Mouse (Mus musculus) liver, embryonic 15.5 days (tissue): ENCODE measurements at regions not wholly inside any gene's neighbourhood (a gene's known extent, or its start where the extent isn't known, plus 50 kb on each side); places are given as distances from the start of the nearest gene placed in this dataset.

Source experiments
- ATAC-seq: fragments of 200-750 bp; cut with Nextera tagmentation; 2 replicates; pipeline ENCODE4 v1.8.0; 2017; ENCODE audit warnings: moderate number of reproducible peaks, mild to moderate bottlenecking, moderate library complexity; ENCODE audit not compliant: insufficient read depth
- H3K27ac ChIP-seq: fragments of 300-500 bp; sonication (generic); replicated peaks from 2 replicates; pipeline ENCODE4 v1.5.1; 2015; ENCODE audit warnings: mild to moderate bottlenecking, inconsistent platforms
- H3K27me3 ChIP-seq: fragments of 300-500 bp; sonication (generic); 2 replicates; pipeline ENCODE4 v1.6.1; 2015; ENCODE audit warnings: mild to moderate bottlenecking, inconsistent platforms
- H3K36me3 ChIP-seq: fragments of 300-500 bp; sonication (generic); replicated peaks from 2 replicates; pipeline ENCODE4 v1.6.1; 2015; ENCODE audit warnings: moderate library complexity, mild to moderate bottlenecking, inconsistent platforms
- H3K4me1 ChIP-seq: fragments of 300-500 bp; sonication (generic); replicated peaks from 2 replicates; pipeline ENCODE4 v1.6.1; 2015; ENCODE audit warnings: inconsistent platforms
- H3K4me2 ChIP-seq: fragments of 300-500 bp; sonication (generic); 2 replicates; pipeline ENCODE4 v1.6.1; 2015; ENCODE audit warnings: moderate library complexity, mild to moderate bottlenecking, inconsistent platforms
- H3K4me3 ChIP-seq: fragments of 300-500 bp; sonication (generic); replicated peaks from 2 replicates; pipeline ENCODE4 v1.5.1; 2015; ENCODE audit warnings: mild to moderate bottlenecking, inconsistent platforms
- H3K9ac ChIP-seq: fragments of 300-500 bp; sonication (generic); 2 replicates; pipeline ENCODE4 v1.6.1; 2015; ENCODE audit warnings: moderate library complexity, mild to moderate bottlenecking, inconsistent platforms
- H3K9me3 ChIP-seq: fragments of 300-500 bp; sonication (generic); replicated peaks from 2 replicates; pipeline ENCODE4 v1.6.1; 2016; ENCODE audit warnings: inconsistent platforms
- WGBS: fragments of 180-500 bp; shearing (Covaris S2); methylation state at CpG from one replicate; pipeline ENCODE4 v1.1.7; 2015; ENCODE audit warnings: mixed read lengths; ENCODE audit not compliant: insufficient replicate concordance; 5-methylcytosine and 5-hydroxymethylcytosine counted together

GRCm38 (mm10) chr7:73618758-73619416 is 77.3 kb upstream of the Chd2 start:
- Histone ChIP-seq H3K4me2 (peak overlapping the region; percentile 92), H3K9ac (peak overlapping the region; percentile 96), H3K9me3 (no peaks in the 10 kb centered on the region), H3K27me3 (no peaks in the 10 kb centered on the region), H3K4me3 (peak overlapping the region; percentile 89), H3K4me1 (peaks cover 28% of the 10 kb centered on the region), H3K27ac (peak overlapping the region; percentile 98), H3K36me3 (no peaks in the 10 kb centered on the region)
- WGBS, result 3% methylated on average over 25 of the region's 25 CpGs
- ATAC-seq, result peak; percentile 71

- ATAC-seq, result peak; percentile 93
- Histone ChIP-seq H3K4me1 (peaks cover 28% of the 10 kb centered on the region), H3K4me3 (peak overlapping the region; percentile 89), H3K27me3 (no peaks in the 10 kb centered on the region), H3K4me2 (peak overlapping the region; percentile 92), H3K9me3 (no peaks in the 10 kb centered on the region), H3K27ac (peak overlapping the region; percentile 98), H3K9ac (peak overlapping the region; percentile 96), H3K36me3 (no peaks in the 10 kb centered on the region)
- under 1% methylated on average over 86 of the region's 86 CpGs for WGBS
These were observed 76.5 kb upstream of the Chd2 start for GRCm38 (mm10) chr7:73617910-73618757.

- Histone ChIP-seq H3K4me2 (peak overlapping the region; percentile 92), H3K27ac (peak overlapping the region; percentile 98), H3K9ac (peak overlapping the region; percentile 96), H3K4me3 (peak overlapping the region; percentile 89), H3K4me1 (peaks cover 28% of the 10 kb centered on the region), H3K9me3 (no peaks in the 10 kb centered on the region), H3K36me3 (no peaks in the 10 kb centered on the region), H3K27me3 (no peaks in the 10 kb centered on the region)
- ATAC-seq, result no peak
- 15% methylated on average over 21 of the region's 21 CpGs for WGBS
These were observed 75.6 kb upstream of the Chd2 start for GRCm38 (mm10) chr7:73616971-73617906.

GRCm38 (mm10) chr7:73616015-73616414 is 74.4 kb upstream of the Chd2 start:
- WGBS, result 70% methylated on average over 11 of the region's 11 CpGs
- H3K27ac ChIP-seq, result 0 out of 2 replicates have a peak overlapping the region, but pooled peaks have one; percentile 35

GRCm38 (mm10) chr7:73614840-73615555 is 73.4 kb upstream of the Chd2 start:
- no peak overlapping the region for H3K9ac ChIP-seq
- no peak for ATAC-seq

More at GRCm38 (mm10) chr7:73616015-73616414, 74.4 kb upstream of the Chd2 start:
- Histone ChIP-seq H3K4me1 (peaks cover 28% of the 10 kb centered on the region), H3K9ac (no peak overlapping the region), H3K4me2 (no peak overlapping the region), H3K9me3 (no peaks in the 10 kb centered on the region), H3K4me3 (no peak overlapping the region), H3K36me3 (no peaks in the 10 kb centered on the region), H3K27me3 (no peaks in the 10 kb centered on the region)
- no peak for ATAC-seq

GRCm38 (mm10) chr7:73614341-73614740 is 72.7 kb upstream of the Chd2 start:
- Histone ChIP-seq H3K4me1 (peaks cover 22% of the 10 kb centered on the region), H3K27me3 (no peaks in the 10 kb centered on the region), H3K27ac (no peak overlapping the region), H3K4me2 (no peak overlapping the region), H3K4me3 (no peak overlapping the region), H3K36me3 (no peaks in the 10 kb centered on the region), H3K9me3 (no peaks in the 10 kb centered on the region), H3K9ac (no peak overlapping the region)
- WGBS, result 63% methylated on average over 4 of the region's 4 CpGs
- no peak for ATAC-seq

More at GRCm38 (mm10) chr7:73614840-73615555, 73.4 kb upstream of the Chd2 start:
- Histone ChIP-seq H3K4me2 (no peak overlapping the region), H3K9me3 (no peaks in the 10 kb centered on the region), H3K27ac (no peak overlapping the region), H3K36me3 (no peaks in the 10 kb centered on the region), H3K27me3 (no peaks in the 10 kb centered on the region), H3K4me1 (peaks cover 25% of the 10 kb centered on the region), H3K4me3 (no peak overlapping the region)
- WGBS, result 63% methylated on average over 8 of the region's 8 CpGs

- Histone ChIP-seq H3K4me1 (peaks cover 33% of the 10 kb centered on the region), H3K4me3 (no peak overlapping the region), H3K9me3 (no peaks in the 10 kb centered on the region), H3K4me2 (no peak overlapping the region), H3K27me3 (no peaks in the 10 kb centered on the region), H3K9ac (no peak overlapping the region), H3K27ac (no peak overlapping the region), H3K36me3 (no peaks in the 10 kb centered on the region)
- ATAC-seq, result no peak
- WGBS, result 67% methylated on average over 3 of the region's 3 CpGs
These were observed 71.1 kb upstream of the Chd2 start for GRCm38 (mm10) chr7:73612752-73613092.

- Histone ChIP-seq H3K27ac (no peak overlapping the region), H3K4me2 (no peak overlapping the region), H3K36me3 (no peaks in the 10 kb centered on the region), H3K9me3 (no peaks in the 10 kb centered on the region), H3K27me3 (no peaks in the 10 kb centered on the region), H3K4me3 (no peak overlapping the region), H3K4me1 (peaks cover 33% of the 10 kb centered on the region), H3K9ac (no peak overlapping the region)
- WGBS, result 78% methylated on average over 12 of the region's 12 CpGs
- ATAC-seq, result no peak
These were observed 70.5 kb upstream of the Chd2 start for GRCm38 (mm10) chr7:73611866-73612751.

- H3K27ac ChIP-seq, result no peak overlapping the region
- WGBS, result 15% methylated on average over 5 of the region's 5 CpGs
- H3K36me3 ChIP-seq, result no peaks in the 10 kb centered on the region
- H3K4me1 ChIP-seq, result peaks cover 37% of the 10 kb centered on the region
- H3K9ac ChIP-seq, result no peak overlapping the region
- H3K9me3 ChIP-seq, result no peaks in the 10 kb centered on the region
- no peak for ATAC-seq
- H3K4me2 ChIP-seq, result peak overlapping the region; percentile 80
- no peaks in the 10 kb centered on the region for H3K27me3 ChIP-seq
- H3K4me3 ChIP-seq, result no peak overlapping the region
These were observed 67.2 kb upstream of the Chd2 start for GRCm38 (mm10) chr7:73608804-73609275.
